Mouse (Mus musculus) intestine, postnatal 0 days (tissue): ENCODE results near the gene Sirpa. TPM values are rescaled to one million over a fixed set of nuclear protein-coding genes. Genes with fewer than 3 reads are reported as not detected.

ENCODE experiments used
- ATAC-seq: fragments of 200-750 bp; cut with Nextera tagmentation; 2 replicates; pipeline ENCODE4 v1.8.0; 2017; ENCODE audit warnings: mild to moderate bottlenecking, moderate TSS enrichment, moderate library complexity
- H3K27ac ChIP-seq: fragments of 300-500 bp; sonication (generic); 2 replicates; pipeline ENCODE4 v1.5.1; 2014; ENCODE audit warnings: mild to moderate bottlenecking, low read depth, low read length, moderate library complexity
- H3K27me3 ChIP-seq: fragments of 300-500 bp; sonication (generic); replicated peaks from 2 replicates; pipeline ENCODE4 v1.6.1; 2014; ENCODE audit warnings: low read length, mixed read lengths; ENCODE audit not compliant: control insufficient read depth, insufficient read depth
- H3K36me3 ChIP-seq: fragments of 300-500 bp; sonication (generic); 2 replicates; pipeline ENCODE4 v1.6.1; 2014; ENCODE audit warnings: mild to moderate bottlenecking, moderate library complexity; ENCODE audit not compliant: control insufficient read depth, insufficient read depth
- H3K4me1 ChIP-seq: fragments of 300-500 bp; sonication (generic); replicated peaks from 2 replicates; pipeline ENCODE4 v1.6.1; 2014; ENCODE audit warnings: antibody characterized with exemption, low read length, mixed read lengths; ENCODE audit not compliant: control insufficient read depth, insufficient read depth
- H3K4me2 ChIP-seq: fragments of 300-500 bp; sonication (generic); replicated peaks from 2 replicates; pipeline ENCODE4 v1.6.1; 2014; ENCODE audit warnings: low read depth, mild to moderate bottlenecking, moderate library complexity
- H3K4me3 ChIP-seq: fragments of 300-500 bp; sonication (generic); 2 replicates; pipeline ENCODE4 v1.5.1; 2014; ENCODE audit warnings: low read depth, low read length
- H3K9ac ChIP-seq: fragments of 300-500 bp; sonication (generic); 2 replicates; pipeline ENCODE4 v1.6.1; 2014; ENCODE audit warnings: mild to moderate bottlenecking, low read depth, low read length
- H3K9me3 ChIP-seq: fragments of 300-500 bp; sonication (generic); 2 replicates; pipeline ENCODE4 v1.6.1; 2016; ENCODE audit warnings: mixed run types; ENCODE audit not compliant: control insufficient read depth
- CTCF ChIP-seq: sonication (generic); IDR thresholded peaks from 2 replicates; pipeline ENCODE4 v1.5.1; 2016; ENCODE audit warnings: low read depth, mild to moderate bottlenecking, control low read depth, antibody characterized with exemption, moderate library complexity
- WGBS: fragments of 180-500 bp; shearing (Covaris S2); extraction: QIAGEN DNeasy Blood & Tissue Kit; methylation state at CpG from one replicate; pipeline ENCODE4 v1.1.7; 2014; 5-methylcytosine and 5-hydroxymethylcytosine counted together
- polyA plus RNA-seq: library from polyadenylated mRNA; unstranded; fragments of >200 nt; fragmentation: Nextera tagmentation; extraction: Ambion mirVana; gene quantifications from 2 replicates; pipeline ENCODE4 v1.2.1, GENCODE M21; 2015

Gene Sirpa
- 9.5 and 9.7 TPM in 2 replicates for polyA plus RNA-seq

- Histone ChIP-seq H3K27ac (peak within 1 kb of the TSS; percentile 58), H3K9ac (peak within 1 kb of the TSS; percentile 67), H3K36me3 (no peaks in the 10 kb centered on the region), H3K9me3 (no peaks in the 10 kb centered on the region), H3K4me3 (peak within 1 kb of the TSS; percentile 70), H3K4me1 (peaks cover 3% of the 10 kb centered on the region; the same call in 1 of the 2 replicates), H3K27me3 (no peaks in the 10 kb centered on the region), H3K4me2 (peak within 1 kb of the TSS; percentile 95)
- ATAC-seq: peak; percentile 62
- no peak; the same call in 1 of the 2 replicates for TF ChIP-seq CTCF
- WGBS: under 1% methylated on average over 33 of the region's 43 CpGs
Measured at GRCm38 (mm10) chr2:129592459-129593140, at the start of gene Sirpa. Gene Sirpa, plus strand, starts transcription at chr2:129592835.

GRCm38 (mm10) chr2:129544448-129544847 is 48.2 kb upstream of the Sirpa start:
- ATAC-seq: no peak
- 54% methylated on average over 4 of the region's 4 CpGs for WGBS
- Histone ChIP-seq H3K27ac (no peak overlapping the region), H3K9me3 (no peaks in the 10 kb centered on the region), H3K36me3 (no peaks in the 10 kb centered on the region), H3K4me2 (no peak overlapping the region), H3K4me3 (no peak overlapping the region), H3K9ac (no peak overlapping the region), H3K27me3 (no peaks in the 10 kb centered on the region), H3K4me1 (no peaks in the 10 kb centered on the region)
- TF ChIP-seq CTCF: no peak

- TF ChIP-seq CTCF: no peak
- no peak for ATAC-seq
- Histone ChIP-seq H3K4me2 (no peak overlapping the region), H3K4me3 (no peak overlapping the region), H3K36me3 (no peaks in the 10 kb centered on the region), H3K27ac (no peak overlapping the region), H3K9ac (no peak overlapping the region), H3K4me1 (no peaks in the 10 kb centered on the region), H3K27me3 (no peaks in the 10 kb centered on the region), H3K9me3 (no peaks in the 10 kb centered on the region)
- 86% methylated on average over 3 of the region's 3 CpGs for WGBS
Measured at GRCm38 (mm10) chr2:129544919-129545318, 47.7 kb upstream of the Sirpa start.

- H3K4me2 ChIP-seq: no peak overlapping the region
- H3K9me3 ChIP-seq: no peaks in the 10 kb centered on the region
- no peaks in the 10 kb centered on the region for H3K27me3 ChIP-seq
- WGBS: 78% methylated on average over 7 of the region's 7 CpGs
- no peaks in the 10 kb centered on the region for H3K36me3 ChIP-seq
- no peak for ATAC-seq
- no peak for TF ChIP-seq CTCF
- H3K9ac ChIP-seq: no peak overlapping the region
- H3K27ac ChIP-seq: no peak overlapping the region
- no peaks in the 10 kb centered on the region for H3K4me1 ChIP-seq
- H3K4me3 ChIP-seq: no peak overlapping the region
Measured at GRCm38 (mm10) chr2:129545596-129545995, 47.0 kb upstream of the Sirpa start.

GRCm38 (mm10) chr2:129546772-129547171 is 45.9 kb upstream of the Sirpa start:
- Histone ChIP-seq H3K4me3 (no peak overlapping the region), H3K36me3 (no peaks in the 10 kb centered on the region), H3K27me3 (no peaks in the 10 kb centered on the region), H3K4me1 (no peaks in the 10 kb centered on the region), H3K9me3 (no peaks in the 10 kb centered on the region), H3K27ac (no peak overlapping the region), H3K4me2 (no peak overlapping the region), H3K9ac (no peak overlapping the region)
- TF ChIP-seq CTCF: no peak
- no peak for ATAC-seq
- 43% methylated on average over 3 of the region's 3 CpGs for WGBS

GRCm38 (mm10) chr2:129549537-129550135 is 43.0 kb upstream of the Sirpa start:
- no peak for TF ChIP-seq CTCF
- Histone ChIP-seq H3K9me3 (no peaks in the 10 kb centered on the region), H3K4me3 (no peak overlapping the region), H3K27ac (no peak overlapping the region), H3K4me1 (no peaks in the 10 kb centered on the region), H3K36me3 (no peaks in the 10 kb centered on the region), H3K4me2 (no peak overlapping the region), H3K27me3 (no peaks in the 10 kb centered on the region), H3K9ac (no peak overlapping the region)
- 57% methylated on average over 9 of the region's 9 CpGs for WGBS
- ATAC-seq: no peak
